Mouse (Mus musculus) kidney, embryonic 14.5 days (tissue): ENCODE measurements around the gene Gm10053. TPM values are rescaled to one million over a fixed set of nuclear protein-coding genes. Genes with fewer than 3 reads are reported as not detected.

ENCODE experiments used
- ATAC-seq: fragments of 200-750 bp; cut with Nextera tagmentation; 2 replicates; pipeline ENCODE4 v1.8.0; 2017; ENCODE audit warnings: moderate number of reproducible peaks, mild to moderate bottlenecking, moderate TSS enrichment, moderate library complexity; ENCODE audit not compliant: low FRiP score, low TSS enrichment
- H3K27ac ChIP-seq: fragments of 300-500 bp; sonication (generic); 2 replicates; pipeline ENCODE4 v1.5.1; 2014; ENCODE audit warnings: low read depth, mild to moderate bottlenecking, low read length, moderate library complexity, mixed read lengths
- H3K27me3 ChIP-seq: fragments of 300-500 bp; sonication (generic); 2 replicates; pipeline ENCODE4 v1.6.1; 2014; ENCODE audit warnings: mild to moderate bottlenecking, low read length; ENCODE audit not compliant: control insufficient read depth, insufficient read depth
- H3K36me3 ChIP-seq: fragments of 300-500 bp; sonication (generic); 2 replicates; pipeline ENCODE4 v1.6.1; 2014; ENCODE audit warnings: low read length, mixed read lengths; ENCODE audit not compliant: control insufficient read depth, insufficient read depth
- H3K4me1 ChIP-seq: fragments of 300-500 bp; sonication (generic); 2 replicates; pipeline ENCODE4 v1.6.1; 2014; ENCODE audit warnings: low read length, mixed read lengths; ENCODE audit not compliant: control insufficient read depth, insufficient read depth
- H3K4me2 ChIP-seq: fragments of 300-500 bp; sonication (generic); replicated peaks from 2 replicates; pipeline ENCODE4 v1.6.1; 2014; ENCODE audit warnings: low read depth, mild to moderate bottlenecking, low read length
- H3K4me3 ChIP-seq: fragments of 300-500 bp; sonication (generic); 2 replicates; pipeline ENCODE4 v1.5.1; 2014; ENCODE audit warnings: mild to moderate bottlenecking, low read length
- H3K9ac ChIP-seq: fragments of 300-500 bp; sonication (generic); 2 replicates; pipeline ENCODE4 v1.6.1; 2014; ENCODE audit warnings: low read depth, mild to moderate bottlenecking, low read length, moderate library complexity
- H3K9me3 ChIP-seq: fragments of 300-500 bp; sonication (generic); 2 replicates; pipeline ENCODE4 v1.6.1; 2016; ENCODE audit warnings: low read length; ENCODE audit not compliant: control insufficient read depth
- WGBS: fragments of 180-500 bp; shearing (Covaris S2); extraction: QIAGEN DNeasy Blood & Tissue Kit; methylation state at CpG from one replicate; pipeline ENCODE4 v1.1.7; 2014; 5-methylcytosine and 5-hydroxymethylcytosine counted together
- polyA plus RNA-seq: library from polyadenylated mRNA; unstranded; fragments of >200 nt; fragmentation: Nextera tagmentation; extraction: Ambion mirVana; gene quantifications from 2 replicates; pipeline ENCODE4 v1.2.1, GENCODE M21; 2014

The Gm10053 gene
- polyA plus RNA-seq, 1 experiment from 2014 or later, result 307 TPM

GRCm38 (mm10) chr19:24865436-24865835, 10.1 kb upstream of the Gm10053 start:
- H3K9me3 ChIP-seq, result no peaks in the 10 kb centered on the region
- no peak overlapping the region for H3K27ac ChIP-seq
- H3K4me3 ChIP-seq, result no peak overlapping the region
- H3K4me2 ChIP-seq, result no peak overlapping the region
- H3K27me3 ChIP-seq, result no peaks in the 10 kb centered on the region
- H3K36me3 ChIP-seq, result no peaks in the 10 kb centered on the region
- H3K9ac ChIP-seq, result no peak overlapping the region
- 86% methylated on average over 9 of the region's 9 CpGs for WGBS
- 0 out of 2 replicates have a peak, but pooled peaks cover 3% of the 10 kb centered on the region for H3K4me1 ChIP-seq
- ATAC-seq, result no peak

- Histone ChIP-seq H3K9me3 (no peaks in the 10 kb centered on the region), H3K4me2 (peak overlapping the region; percentile 44), H3K27ac (no peak overlapping the region), H3K9ac (0 out of 2 replicates have a peak overlapping the region, but pooled peaks have one; percentile 32), H3K4me1 (no peaks in the 10 kb centered on the region), H3K4me3 (peak overlapping the region; percentile 31), H3K36me3 (no peaks in the 10 kb centered on the region), H3K27me3 (no peaks in the 10 kb centered on the region; the same call in 1 of the 2 replicates)
- ATAC-seq, result 0 out of 2 replicates have a peak, but pooled peaks have one; percentile 72
- WGBS, result 16% methylated on average over 18 of the region's 18 CpGs
Measured at GRCm38 (mm10) chr19:24871037-24871635, 4.3 kb upstream of the Gm10053 start.

- Histone ChIP-seq H3K4me3 (no peak overlapping the region), H3K36me3 (no peaks in the 10 kb centered on the region), H3K9me3 (no peaks in the 10 kb centered on the region), H3K4me1 (no peaks in the 10 kb centered on the region), H3K27me3 (no peaks in the 10 kb centered on the region; the same call in 1 of the 2 replicates), H3K4me2 (no peak overlapping the region), H3K27ac (no peak overlapping the region), H3K9ac (no peak overlapping the region)
- no peak for ATAC-seq
- 51% methylated on average over 2 of the region's 2 CpGs for WGBS
Measured at GRCm38 (mm10) chr19:24873873-24874272, 1.6 kb upstream of the Gm10053 start.

- H3K9me3 ChIP-seq, result no peaks in the 10 kb centered on the region
- no peak for ATAC-seq
- H3K27ac ChIP-seq, result no peak overlapping the region
- no peaks in the 10 kb centered on the region for H3K4me1 ChIP-seq
- H3K4me2 ChIP-seq, result no peak overlapping the region
- H3K4me3 ChIP-seq, result no peak overlapping the region
- no peaks in the 10 kb centered on the region for H3K36me3 ChIP-seq
- no peaks in the 10 kb centered on the region for H3K27me3 ChIP-seq
- H3K9ac ChIP-seq, result no peak overlapping the region
- 61% methylated on average over 4 of the region's 4 CpGs for WGBS
Measured at GRCm38 (mm10) chr19:24881237-24881636, 5.8 kb downstream of the Gm10053 start.

- H3K36me3 ChIP-seq, result no peaks in the 10 kb centered on the region
- WGBS, result 15% methylated on average over 5 of the region's 5 CpGs
- no peaks in the 10 kb centered on the region for H3K9me3 ChIP-seq
- ATAC-seq, result peak; percentile 44; the same call in 1 of the 2 replicates
- no peaks in the 10 kb centered on the region for H3K27me3 ChIP-seq
- no peak overlapping the region for H3K27ac ChIP-seq
- H3K4me3 ChIP-seq, result no peak overlapping the region
- no peaks in the 10 kb centered on the region for H3K4me1 ChIP-seq
- no peak overlapping the region for H3K9ac ChIP-seq
- no peak overlapping the region for H3K4me2 ChIP-seq
Measured at GRCm38 (mm10) chr19:24885504-24885903, 10.0 kb downstream of the Gm10053 start.

GRCm38 (mm10) chr19:24886888-24887287, 11.4 kb downstream of the Gm10053 start:
- no peaks in the 10 kb centered on the region for H3K4me1 ChIP-seq
- H3K27me3 ChIP-seq, result no peaks in the 10 kb centered on the region
- no peak overlapping the region for H3K27ac ChIP-seq
- no peak for ATAC-seq
- no peaks in the 10 kb centered on the region for H3K36me3 ChIP-seq
- no peak overlapping the region for H3K9ac ChIP-seq
- H3K4me2 ChIP-seq, result no peak overlapping the region
- WGBS, result 81% methylated on average over 3 of the region's 3 CpGs
- H3K9me3 ChIP-seq, result no peaks in the 10 kb centered on the region
- H3K4me3 ChIP-seq, result no peak overlapping the region

- Histone ChIP-seq H3K4me3 (no peak overlapping the region), H3K9me3 (no peaks in the 10 kb centered on the region), H3K27ac (no peak overlapping the region), H3K9ac (no peak overlapping the region), H3K4me1 (peaks cover 16% of the 10 kb centered on the region; the same call in 1 of the 2 replicates), H3K4me2 (no peak overlapping the region), H3K27me3 (peaks cover 54% of the 10 kb centered on the region), H3K36me3 (no peaks in the 10 kb centered on the region)
- 18% methylated on average over 4 of the region's 4 CpGs for WGBS
- no peak for ATAC-seq
Measured at GRCm38 (mm10) chr19:24896536-24896935, 21.1 kb downstream of the Gm10053 start.

- Histone ChIP-seq H3K9ac (no peak overlapping the region), H3K27me3 (peaks cover 61% of the 10 kb centered on the region), H3K36me3 (no peaks in the 10 kb centered on the region), H3K4me2 (peak overlapping the region; percentile 27), H3K9me3 (no peaks in the 10 kb centered on the region), H3K4me1 (peaks cover 16% of the 10 kb centered on the region; the same call in 1 of the 2 replicates), H3K27ac (no peak overlapping the region), H3K4me3 (peak overlapping the region; percentile 25)
- 2% methylated on average over 54 of the region's 57 CpGs for WGBS
- no peak for ATAC-seq
Measured at GRCm38 (mm10) chr19:24897006-24897895, 21.8 kb downstream of the Gm10053 start.
